Mouse (Mus musculus): ENCODE data around the gene Msi2.

The Msi2 gene

GRCm38 (mm10) chr11:88709876-88710614 lies 8.3 kb downstream of the Msi2 start:
- DNase-seq, result no peak

- DNase-seq, result no peak
Measured at GRCm38 (mm10) chr11:88707228-88707775, 11.0 kb downstream of the Msi2 start.

DNA sequence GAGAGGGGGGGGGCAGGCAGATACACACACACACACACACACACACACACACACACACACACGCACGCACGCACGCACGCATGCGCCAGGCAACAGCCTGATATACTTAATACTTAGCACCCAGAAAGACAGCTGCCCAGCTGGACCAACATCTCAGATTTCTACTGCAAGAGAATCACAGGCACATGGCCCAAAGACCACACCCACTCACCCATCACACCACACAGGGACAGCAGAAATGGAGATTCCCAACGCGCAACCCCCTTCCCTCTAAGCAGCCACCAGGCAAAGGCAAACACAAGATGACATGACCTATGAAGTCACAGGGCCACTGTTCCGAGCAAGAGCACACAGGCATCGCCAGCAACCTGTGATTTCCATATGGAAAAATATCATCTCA lies 13.6 kb downstream of the Msi2 start:
- no peak for DNase-seq

DNA sequence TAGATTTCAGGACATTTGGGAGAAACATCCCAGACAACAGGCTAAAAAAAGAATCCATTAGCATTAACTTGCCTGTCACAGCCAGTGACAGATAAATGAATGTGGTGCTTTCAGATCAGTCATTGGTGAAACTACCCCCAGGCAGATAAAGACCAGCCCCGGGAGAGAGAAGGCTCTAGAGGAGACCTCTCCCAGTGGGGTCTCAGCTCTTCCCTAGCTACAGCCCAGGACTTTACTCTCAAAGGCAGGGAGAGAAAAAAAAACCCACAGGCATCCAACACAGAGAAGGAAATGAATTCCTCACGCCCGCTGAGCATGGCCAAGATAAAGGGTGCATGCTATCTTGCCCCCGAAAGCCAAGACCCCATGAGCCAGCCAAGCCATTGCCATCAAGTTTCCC lies 15.1 kb downstream of the Msi2 start:
- no peak for DNase-seq

DNA sequence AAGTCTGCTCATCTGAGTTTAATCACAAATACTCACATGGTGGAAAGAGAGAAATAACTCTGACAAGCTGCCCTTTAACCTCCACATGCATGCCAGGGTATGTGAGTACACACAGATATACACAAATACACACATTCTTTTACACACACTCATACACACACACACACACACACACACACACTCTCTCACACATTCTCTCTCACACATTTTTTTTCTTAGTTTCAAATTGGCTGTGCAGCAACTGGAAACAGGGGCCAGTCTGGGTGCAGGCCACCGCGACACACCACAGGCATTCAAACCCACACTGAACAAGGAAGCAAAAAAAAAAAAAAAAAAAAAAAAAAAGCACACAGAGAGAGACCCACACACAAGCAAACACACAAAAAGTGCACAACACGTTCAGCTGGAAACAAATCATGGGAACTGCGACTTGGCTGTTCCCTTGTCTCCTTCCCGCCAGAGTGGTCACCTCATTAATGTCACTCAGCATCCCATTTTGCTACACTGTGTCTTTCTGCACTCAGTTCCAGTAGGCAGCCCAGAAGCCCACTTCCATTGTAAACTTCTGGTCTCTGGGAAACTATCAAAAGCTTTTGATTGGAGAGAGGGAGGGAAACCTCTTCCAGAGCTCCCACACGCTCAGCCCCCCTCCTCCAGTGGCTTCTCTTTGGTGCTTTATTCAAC lies 16.2 kb downstream of the Msi2 start:
- no peak for DNase-seq

GRCm38 (mm10) chr11:88701020-88701419 lies 17.3 kb downstream of the Msi2 start:
- DNase-seq, result no peak

GRCm38 (mm10) chr11:88700202-88700711 lies 18.1 kb downstream of the Msi2 start:
- no peak for DNase-seq

- no peak for DNase-seq
Measured at GRCm38 (mm10) chr11:88693905-88694893, 24.1 kb downstream of the Msi2 start.

GRCm38 (mm10) chr11:88693002-88693769 lies 25.1 kb downstream of the Msi2 start:
- no peak for DNase-seq

DNA sequence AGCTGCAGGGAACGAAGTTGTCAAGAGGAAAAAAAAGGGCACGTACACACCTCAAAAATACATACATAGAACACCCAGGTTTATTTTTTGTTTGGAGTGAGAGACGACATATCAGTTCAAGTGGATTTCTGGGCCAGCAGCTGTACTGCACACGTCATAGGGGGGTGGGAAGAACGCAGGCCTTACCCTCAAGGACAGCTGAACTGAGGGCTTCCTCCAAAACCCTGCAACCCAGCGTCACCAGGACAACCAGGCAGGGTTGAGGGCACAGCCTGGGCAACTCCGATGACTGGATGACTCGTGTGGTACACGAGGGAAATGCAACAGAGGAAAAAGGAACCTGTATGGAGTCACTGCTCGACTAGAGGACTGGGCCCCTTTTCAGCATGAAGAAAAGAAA lies 25.9 kb downstream of the Msi2 start:
- DNase-seq, result no peak

- DNase-seq, result no peak
Measured at GRCm38 (mm10) chr11:88690556-88691287, 27.6 kb downstream of the Msi2 start.

DNA sequence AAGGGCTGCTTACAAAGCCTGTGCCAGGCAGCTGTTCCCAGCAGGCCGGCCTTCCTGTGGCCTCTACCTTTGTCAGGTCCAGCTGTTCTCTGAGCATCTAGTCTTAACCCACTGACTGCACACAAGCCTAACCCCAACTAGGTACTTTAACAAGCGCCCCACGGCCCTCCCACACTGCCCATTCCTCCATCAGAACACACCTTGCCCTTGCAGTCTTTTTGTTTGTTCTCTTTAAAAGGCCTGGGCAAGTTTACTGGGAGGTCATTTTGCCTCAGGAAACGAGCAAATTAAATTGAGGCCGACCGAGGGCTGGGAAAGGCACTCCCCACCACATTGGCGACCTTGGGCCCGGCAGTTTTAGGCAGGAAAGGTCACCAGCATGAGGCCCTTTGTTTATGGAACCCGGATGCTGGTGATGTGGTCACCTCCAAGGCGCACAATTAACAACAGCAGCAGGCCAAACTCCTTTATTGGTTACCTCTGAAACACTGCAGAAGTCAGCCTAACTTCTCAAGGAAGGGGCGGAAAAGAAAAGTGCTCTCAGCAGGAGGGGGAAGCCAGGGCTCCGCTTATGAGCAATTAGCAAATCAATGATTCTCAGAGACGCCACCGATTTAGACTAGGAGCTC lies 28.4 kb downstream of the Msi2 start:
- DNase-seq, result no peak

DNA sequence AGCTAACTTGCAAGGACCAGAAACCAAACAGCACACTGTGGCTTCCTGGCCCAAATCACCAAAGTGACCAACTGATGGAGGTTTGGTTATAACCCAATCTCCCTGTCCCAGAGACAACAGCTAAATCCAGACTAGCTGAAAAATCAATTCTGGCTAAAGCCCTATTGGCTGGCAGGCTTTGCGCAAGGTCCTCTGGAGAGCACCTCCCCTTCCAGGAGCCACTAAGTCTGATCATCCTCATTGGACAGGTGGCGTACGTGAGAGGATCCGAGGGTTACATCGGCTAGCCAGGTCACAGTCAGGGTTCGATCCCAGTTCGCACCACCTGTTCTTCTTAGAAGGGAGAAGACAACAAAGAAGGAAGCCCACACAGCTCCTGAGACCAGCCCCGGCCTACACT lies 29.7 kb downstream of the Msi2 start:
- no peak for DNase-seq

- no peak for DNase-seq
Measured at GRCm38 (mm10) chr11:88687711-88688110, 30.6 kb downstream of the Msi2 start.

- DNase-seq, result no peak
Measured at GRCm38 (mm10) chr11:88687010-88687409, 31.3 kb downstream of the Msi2 start.

- DNase-seq, result no peak
Measured at GRCm38 (mm10) chr11:88686061-88686460, 32.3 kb downstream of the Msi2 start.

GRCm38 (mm10) chr11:88683026-88683770 lies 35.1 kb downstream of the Msi2 start:
- DNase-seq, result no peak

- DNase-seq, result no peak
Measured at GRCm38 (mm10) chr11:88677350-88677749, 41.0 kb downstream of the Msi2 start.

DNA sequence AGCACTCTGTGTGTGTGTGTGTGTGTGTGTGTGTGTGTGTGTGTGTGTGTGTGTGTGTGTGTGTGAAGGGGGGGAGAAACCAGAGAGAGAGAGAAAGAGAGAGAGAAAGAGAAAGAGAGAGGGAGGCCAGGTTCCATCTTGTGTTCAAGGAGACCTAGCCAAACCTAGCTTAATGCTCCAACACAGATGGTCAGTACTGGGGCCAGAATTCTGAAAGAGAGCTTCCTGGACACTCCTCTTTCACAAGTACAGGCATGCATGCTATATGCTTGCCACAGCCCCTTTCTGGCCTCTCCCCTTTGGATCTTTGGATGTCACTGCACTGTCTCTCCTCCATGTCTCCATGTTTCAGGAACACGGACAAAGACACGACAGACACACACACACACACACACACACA lies 41.7 kb downstream of the Msi2 start:
- no peak for DNase-seq

Measured in cerebellum, adult 8-10 months (tissue).